Mouse (Mus musculus) bone marrow, adult 2 months (tissue): ENCODE data around the gene Mcub.

Experiments
- CTCF ChIP-seq: fragments of 200-500 bp; IDR thresholded peaks from 2 replicates; pipeline ENCODE4 v1.5.1; 2011; ENCODE audit warnings: low read length, control low read depth; ENCODE audit not compliant: control insufficient read depth, insufficient read depth
- POLR2A ChIP-seq: fragments of 200-500 bp; IDR thresholded peaks from 2 replicates; pipeline ENCODE4 v1.6.1; 2011; ENCODE audit warnings: low read depth, mild to moderate bottlenecking, control low read depth, low read length, borderline replicate concordance; ENCODE audit not compliant: control insufficient read depth

DNA sequence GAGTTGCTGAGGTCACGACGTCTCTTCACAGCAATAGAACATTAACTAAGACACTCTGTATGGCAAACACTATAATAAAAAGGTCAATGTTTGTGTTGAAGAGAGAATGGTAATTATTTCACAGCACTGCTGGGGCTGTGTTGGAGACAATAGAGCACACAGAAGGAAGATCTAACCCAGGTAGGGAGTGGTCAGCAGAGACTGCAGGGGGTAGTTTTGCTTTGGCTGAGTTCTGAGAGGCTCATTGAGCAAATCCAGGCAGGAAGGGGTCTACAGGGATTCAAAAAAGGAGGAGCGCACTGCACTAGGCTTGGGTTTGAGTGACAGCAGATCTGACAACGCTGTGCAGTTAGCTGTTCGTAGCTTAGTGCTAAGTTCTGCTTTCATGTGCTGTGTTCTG is 6.3 kb upstream of the Mcub start:
- TF ChIP-seq CTCF (no peak), POLR2A (no peak)
